Mouse (Mus musculus): Measurements from ENCODE around the gene Dqx1.

Gene Dqx1

DNA sequence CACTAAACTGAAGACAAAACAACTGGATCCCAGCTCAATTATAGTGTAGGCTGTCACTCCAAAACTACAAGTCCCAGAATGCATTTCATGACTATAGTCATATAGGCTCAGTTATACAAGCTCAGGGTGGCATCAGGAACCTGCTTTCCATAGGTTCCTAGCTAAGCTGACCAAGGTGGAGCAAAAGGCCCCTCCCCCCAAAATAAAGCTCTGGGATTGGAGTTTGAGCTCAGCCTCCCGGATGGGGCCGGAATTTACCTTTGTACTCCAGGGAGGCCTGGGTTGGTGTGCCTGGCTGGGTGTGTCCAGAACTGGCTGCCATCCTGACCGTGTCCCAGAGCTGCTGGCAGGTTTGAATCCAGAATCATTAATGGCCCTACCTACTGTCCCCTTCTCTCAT, at the start of gene Dqx1:
TSS of gene Dqx1 (plus strand) at position 55 of the 400 bp plus-strand sequence.
- no peak for DNase-seq (ENCODE audit: low spot score in 2 of 2)

GRCm38 (mm10) chr6:83008659-83009058, 49.0 kb upstream of the Dqx1 start:
- DNase-seq (ENCODE audit: low spot score in 2 of 2): no peak

DNA sequence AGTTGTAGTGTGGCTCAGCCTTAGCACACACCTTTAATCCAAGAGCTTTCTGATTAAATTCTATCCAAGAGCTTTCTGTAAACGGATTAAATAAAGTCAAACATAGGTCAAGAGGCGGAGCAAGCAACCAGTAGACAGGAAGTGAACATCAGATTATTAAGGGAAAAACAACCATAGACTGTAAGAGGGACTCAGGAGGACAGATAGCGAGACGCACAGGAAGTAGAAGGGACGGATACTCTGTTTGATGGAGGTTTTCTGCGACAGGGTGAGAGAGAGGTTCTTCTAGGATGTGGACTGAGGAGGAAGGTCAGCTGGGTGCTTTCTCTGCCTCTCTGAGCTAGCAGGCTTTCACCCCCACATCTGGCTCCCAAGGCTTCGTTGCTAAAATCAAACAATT, 47.6 kb upstream of the Dqx1 start:
- DNase-seq (ENCODE audit: low spot score in 2 of 2): no peak

GRCm38 (mm10) chr6:83011255-83011654, 46.4 kb upstream of the Dqx1 start:
- DNase-seq (ENCODE audit: low spot score in 2 of 2): no peak

DNA sequence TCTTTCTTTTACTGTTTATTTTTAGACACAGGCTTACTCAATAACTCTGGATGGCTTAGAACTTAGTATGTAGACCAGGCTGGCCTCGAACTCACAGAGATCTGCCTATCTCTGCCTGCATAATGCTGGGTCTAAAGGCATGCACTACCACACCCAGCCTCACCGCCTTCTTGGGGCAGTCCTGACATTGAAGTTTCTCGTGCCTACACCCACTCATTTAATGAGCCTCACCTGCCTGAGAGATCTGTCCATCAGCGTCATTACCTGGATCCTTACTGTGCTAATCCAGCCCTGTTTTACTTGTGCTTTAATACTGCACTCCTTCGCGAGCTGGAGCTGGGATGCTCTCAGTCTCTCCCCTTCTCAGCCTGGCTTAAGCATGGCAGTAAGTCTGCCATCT, 45.9 kb upstream of the Dqx1 start:
- no peak for DNase-seq (ENCODE audit: low spot score in 2 of 2)

DNA sequence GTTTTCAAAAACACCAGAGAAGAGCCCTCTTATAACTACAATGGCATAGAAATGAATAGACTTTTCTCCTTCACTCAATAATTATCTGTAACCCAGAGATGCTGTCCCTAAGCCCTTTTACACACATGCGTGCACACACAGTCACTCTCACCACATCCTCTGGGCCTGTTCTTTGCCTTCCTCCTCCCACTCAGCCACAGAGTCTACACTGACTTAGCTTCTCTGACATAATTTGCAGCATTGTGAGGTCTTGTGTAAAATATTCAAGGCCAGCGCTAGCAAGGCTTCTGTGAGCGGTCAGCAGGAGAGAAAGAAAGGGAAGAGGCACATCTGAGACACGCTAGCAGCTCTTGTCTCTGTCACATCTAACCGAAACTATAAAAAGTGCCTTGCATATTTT, 44.2 kb upstream of the Dqx1 start:
- no peak for DNase-seq (ENCODE audit: low spot score in 2 of 2)

DNA sequence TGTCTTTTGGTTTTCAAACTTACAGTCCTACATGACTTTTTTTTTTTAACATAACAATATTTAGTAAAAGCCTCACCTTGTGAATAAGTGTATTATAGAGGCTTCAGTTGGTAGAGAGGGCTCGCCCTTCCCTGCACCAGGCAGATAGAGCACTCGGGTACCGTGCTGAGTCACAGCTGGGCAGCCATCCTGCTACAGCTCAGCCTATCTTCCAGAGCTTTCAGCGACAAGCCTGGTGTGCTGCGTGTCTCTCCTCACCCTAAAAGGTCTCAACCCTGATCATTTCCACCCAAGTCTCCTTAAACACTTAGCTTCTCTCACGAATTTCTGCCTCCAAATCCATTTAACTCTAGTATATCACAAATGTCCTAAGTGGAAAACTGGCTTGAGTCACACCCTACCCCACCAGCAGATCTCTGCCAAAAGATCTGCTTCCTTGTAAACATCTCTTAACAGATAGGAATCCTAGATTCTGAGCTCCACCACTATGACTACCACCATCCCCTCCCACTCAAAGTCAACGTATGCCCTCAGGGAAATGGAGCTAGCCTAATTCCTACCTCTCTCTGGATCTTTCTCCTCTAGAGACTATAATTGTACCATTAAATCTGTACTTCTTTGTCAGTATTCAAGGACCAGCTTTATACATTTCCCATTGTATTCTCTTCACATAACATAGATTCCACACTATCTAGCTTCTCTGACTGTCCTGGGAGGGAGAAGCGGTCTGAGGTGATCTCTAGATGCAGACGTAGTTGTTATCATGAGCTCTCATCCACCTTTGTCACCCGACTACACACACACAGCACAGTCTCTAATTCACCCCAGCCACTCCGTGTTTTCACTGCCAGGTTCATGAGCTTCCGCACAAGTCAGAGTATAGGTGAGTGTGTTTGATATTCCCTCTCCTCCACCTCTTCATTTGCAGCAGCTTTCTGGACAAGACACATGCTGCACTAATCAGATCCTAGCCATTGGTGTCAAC, 42.9 kb upstream of the Dqx1 start:
- no peak for DNase-seq (ENCODE audit: low spot score in 2 of 2)

GRCm38 (mm10) chr6:83015749-83016148, 41.9 kb upstream of the Dqx1 start:
- no peak for DNase-seq (ENCODE audit: low spot score in 2 of 2)

GRCm38 (mm10) chr6:83017190-83017589, 40.5 kb upstream of the Dqx1 start:
- peak in 1 of 2 experiments; percentile 49 for DNase-seq (ENCODE audit: low spot score in 2 of 2)

- DNase-seq (ENCODE audit: low spot score in 2 of 2): no peak
Measured at GRCm38 (mm10) chr6:83019044-83019443, 38.6 kb upstream of the Dqx1 start.

GRCm38 (mm10) chr6:83020121-83020520, 37.5 kb upstream of the Dqx1 start:
- DNase-seq (ENCODE audit: low spot score in 2 of 2): no peak

- no peak for DNase-seq (ENCODE audit: low spot score in 2 of 2)
Measured at GRCm38 (mm10) chr6:83020836-83021593, 36.6 kb upstream of the Dqx1 start.

GRCm38 (mm10) chr6:83023008-83023407, 34.6 kb upstream of the Dqx1 start:
- DNase-seq (ENCODE audit: low spot score in 2 of 2): no peak

DNA sequence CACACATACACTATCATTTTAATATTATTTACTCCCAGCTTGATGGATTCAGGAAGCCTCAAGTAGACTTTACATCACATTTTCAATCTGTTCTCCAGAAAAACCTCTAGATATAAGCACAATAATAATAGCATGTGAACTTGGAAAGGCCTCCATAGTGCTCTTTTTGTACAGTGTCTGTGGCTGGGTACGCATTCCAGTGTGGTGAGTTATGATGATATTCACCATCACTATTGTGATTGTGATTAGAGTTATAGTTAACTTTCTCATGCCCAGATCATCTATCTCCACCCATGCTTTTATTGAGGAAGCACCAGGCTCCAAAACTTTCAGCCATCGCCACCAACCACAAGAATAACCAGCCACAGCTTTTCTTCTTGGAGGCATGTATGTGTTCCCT, 33.9 kb upstream of the Dqx1 start:
- DNase-seq (ENCODE audit: low spot score in 2 of 2): no peak

DNA sequence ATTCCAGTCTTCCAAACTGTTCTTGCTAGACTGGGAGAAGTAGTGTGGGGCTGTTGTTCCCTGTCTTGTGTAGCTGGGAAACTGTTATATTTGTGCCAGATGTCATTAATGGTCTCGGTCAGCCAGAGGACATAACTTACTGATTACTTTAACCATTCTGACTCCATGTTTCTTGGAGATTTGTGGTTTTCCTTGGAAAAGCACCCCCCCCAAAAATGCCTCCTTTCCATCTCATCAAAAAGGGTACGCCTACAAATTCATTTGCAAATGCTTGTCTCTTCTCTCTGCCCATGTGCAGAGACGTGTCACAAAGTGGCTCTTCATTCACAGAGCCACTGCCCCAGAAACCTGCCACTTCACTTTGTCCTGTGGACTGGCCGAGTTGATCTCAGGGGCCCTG, 33.2 kb upstream of the Dqx1 start:
- DNase-seq (ENCODE audit: low spot score in 2 of 2): no peak

DNA sequence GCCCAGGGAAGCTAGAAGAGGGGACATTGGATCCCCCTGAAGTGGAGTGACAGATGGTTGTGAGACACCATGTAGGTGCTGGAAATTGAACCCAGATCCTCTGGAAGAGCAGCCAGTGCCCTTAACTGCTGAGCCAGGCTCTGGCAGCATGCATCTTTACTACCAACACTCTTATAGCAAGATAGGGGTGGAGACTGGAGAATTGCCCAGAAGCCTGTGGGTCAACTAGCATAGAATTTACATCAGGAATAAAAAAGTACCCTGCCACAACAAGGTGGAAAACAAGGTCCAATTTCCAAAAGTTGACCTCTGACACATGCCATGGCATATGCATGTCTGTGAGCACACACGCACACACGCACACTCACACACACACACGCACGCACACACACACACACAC, 32.4 kb upstream of the Dqx1 start:
- no peak for DNase-seq (ENCODE audit: low spot score in 2 of 2)

DNA sequence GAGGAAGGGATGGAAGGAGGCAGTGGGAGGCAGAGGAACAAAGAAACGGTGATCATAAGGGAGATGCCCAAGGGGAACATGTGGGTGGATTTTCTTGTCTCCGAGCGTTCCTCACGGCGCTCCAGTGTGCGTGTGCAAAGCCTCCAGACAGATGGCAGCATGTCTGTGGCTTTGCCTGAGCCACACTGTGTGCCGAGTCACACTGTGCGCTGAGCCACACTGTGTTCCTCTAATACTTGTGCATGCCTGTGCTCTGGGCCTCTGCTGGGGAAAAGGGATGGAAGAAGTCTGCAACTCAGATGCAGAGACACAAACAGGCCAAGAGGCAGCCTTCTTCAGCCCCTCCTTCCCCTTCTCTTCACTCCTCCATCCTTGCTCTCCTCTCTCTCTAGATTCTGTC, 30.4 kb upstream of the Dqx1 start:
- peak in 1 of 2 experiments; percentile 34 for DNase-seq (ENCODE audit: low spot score in 2 of 2)

DNA sequence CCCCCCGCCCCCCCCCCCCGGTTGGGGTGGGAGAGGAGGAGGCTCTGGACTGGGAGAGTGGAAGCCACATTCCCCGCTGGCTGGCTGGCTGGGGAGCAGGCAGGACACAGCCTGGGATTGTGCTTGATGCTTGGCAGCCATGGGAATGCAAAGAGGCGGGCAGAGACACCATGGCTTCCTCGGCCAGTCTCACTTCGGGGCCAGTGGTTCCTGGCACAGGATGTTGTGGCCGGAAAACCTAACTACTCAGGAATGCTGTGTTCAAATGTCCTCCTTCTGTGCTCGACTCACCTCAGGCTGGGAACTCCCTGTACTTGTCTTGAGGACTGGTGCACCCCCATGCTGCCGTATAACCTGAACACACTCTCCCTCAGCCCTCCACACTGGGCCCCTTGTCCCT, 29.9 kb upstream of the Dqx1 start:
- DNase-seq (ENCODE audit: low spot score in 2 of 2): peak in 1 of 2 experiments; percentile 44

DNA sequence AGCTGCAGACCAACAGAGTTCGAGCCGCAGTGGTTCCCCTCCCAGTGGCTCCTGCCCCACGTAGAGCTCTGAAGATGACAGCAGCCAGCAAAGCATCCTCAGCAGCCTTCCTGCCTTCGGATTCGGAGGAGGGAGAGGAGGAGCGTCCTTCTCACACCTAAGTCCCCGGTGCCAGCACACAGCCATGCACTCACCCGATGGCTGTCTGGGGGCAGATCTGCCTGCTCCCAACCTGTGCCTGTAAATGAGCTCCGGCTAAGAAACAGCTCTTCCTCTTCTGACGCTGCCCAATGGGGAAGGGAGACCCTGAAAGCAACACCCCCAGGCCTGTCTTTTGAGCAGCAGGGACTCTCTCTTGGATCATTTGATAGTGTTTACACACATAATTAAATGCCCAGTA, 27.9 kb upstream of the Dqx1 start:
- peak in 1 of 2 experiments; percentile 55 for DNase-seq (ENCODE audit: low spot score in 2 of 2)

- DNase-seq (ENCODE audit: low spot score in 2 of 2): no peak
Measured at GRCm38 (mm10) chr6:83031111-83031510, 26.5 kb upstream of the Dqx1 start.

GRCm38 (mm10) chr6:83031921-83032590, 25.6 kb upstream of the Dqx1 start:
- peak in 1 of 2 experiments; percentile 57 for DNase-seq (ENCODE audit: low spot score in 2 of 2)

GRCm38 (mm10) chr6:83032769-83033191, 24.9 kb upstream of the Dqx1 start:
- peak; percentile 37 to 61 for DNase-seq (ENCODE audit: low spot score in 2 of 2)
